Mouse (Mus musculus): ENCODE measurements around the gene Hes1. TPM values are rescaled to one million over a fixed set of nuclear protein-coding genes. Genes with fewer than 3 reads are reported as not detected.

The Hes1 gene
- polyA plus RNA-seq, 1 experiment from 2014 or later = 19.9 TPM

Other genes starting within 250 kb of the Hes1 start
- 0.08 TPM in 1 of 2 replicates, not detected in the other for gene Cpn2, start 203.1 kb downstream of the Hes1 start, polyA plus RNA-seq (2015; fragmentation: Nextera tagmentation; extraction: Ambion mirVana)
- gene Lrrc15, start 218.9 kb downstream of the Hes1 start, polyA plus RNA-seq (2015; fragmentation: Nextera tagmentation; extraction: Ambion mirVana) = 0.15 and 0.24 TPM in 2 replicates
- 1.8 and 2.4 TPM in 2 replicates for gene Gp5, start 246.4 kb downstream of the Hes1 start, polyA plus RNA-seq (2015; fragmentation: Nextera tagmentation; extraction: Ambion mirVana)

Data from heart, embryonic 13.5 days (tissue).